Mouse (Mus musculus) gastrocnemius, adult 2 months (tissue): ENCODE data around the gene Grb2. TPM values are rescaled to one million over a fixed set of nuclear protein-coding genes. Genes with fewer than 3 reads are reported as not detected.

Experiments used
- DNase-seq: peaks from one replicate; pipeline ENCODE4 v3.0.0; 2022
- H3K27ac ChIP-seq: fragments of 200-600 bp; 2 replicates; pipeline ENCODE4 v1.8.1; 2022; ENCODE audit warnings: mild to moderate bottlenecking
- H3K4me3 ChIP-seq: fragments of 200-600 bp; 2 replicates; pipeline ENCODE4 v1.8.1; 2022; ENCODE audit warnings: mild to moderate bottlenecking, moderate library complexity
- CTCF ChIP-seq: fragments of 200-600 bp; IDR thresholded peaks from 2 replicates; pipeline ENCODE4 v1.8.1; 2022; ENCODE audit warnings: antibody characterized with exemption, mild to moderate bottlenecking, moderate library complexity
- intact Hi-C: fragments of 180-260 bp; cut with DNase I; formaldehyde crosslinking; loops from one replicate; pipeline ENCODE4 v1.15.1; 2025
- long read RNA-seq, 2 experiments: library from polyadenylated mRNA; stranded (forward); transcript quantifications; one replicate each; pipeline ENCODE4 v2.0.0; 2021
- total RNA-seq, 2 experiments: library from RNA; stranded (reverse); gene quantifications; 2 replicates each; pipeline ENCODE4 v1.2.3; 2021

Grb2 gene
- total RNA-seq, result 10 to 100 TPM; 60.3 to 74.7 TPM
- long read RNA-seq, experiment 1, transcript Grb2-201 (6 exons, 2,709 nt), result major isoform, 31 of 57 reads
- long read RNA-seq, experiment 1, transcript Grb2-203 (5 exons, 2,683 nt), result minor isoform, 10 of 57 reads
- long read RNA-seq, experiment 1, partial matches to known transcripts, result 2 of 57 reads
- long read RNA-seq, experiment 1, other reads (novel, unspliced or antisense), result 14 of 57 reads
- long read RNA-seq, experiment 2, transcript Grb2-203 (5 exons, 2,683 nt), result minor isoform, 9 of 44 reads
- long read RNA-seq, experiment 2, transcript Grb2-201 (6 exons, 2,709 nt), result major isoform, 24 of 44 reads
- long read RNA-seq, experiment 2, partial matches to known transcripts, result 2 of 44 reads
- long read RNA-seq, experiment 2, other reads (novel, unspliced or antisense), result 9 of 44 reads

GRCm38 (mm10) chr11:115708209-115708876 is at the start of gene Grb2:
Grb2 (minus strand) TSS chr11:115708597.
- H3K27ac ChIP-seq, result peak within 1 kb of the TSS; percentile 90
- TF ChIP-seq CTCF, result no peak
- intact Hi-C loops, result no loop called here
- DNase-seq, result peak; percentile 99
- peak within 1 kb of the TSS; percentile 99 for H3K4me3 ChIP-seq

DNA sequence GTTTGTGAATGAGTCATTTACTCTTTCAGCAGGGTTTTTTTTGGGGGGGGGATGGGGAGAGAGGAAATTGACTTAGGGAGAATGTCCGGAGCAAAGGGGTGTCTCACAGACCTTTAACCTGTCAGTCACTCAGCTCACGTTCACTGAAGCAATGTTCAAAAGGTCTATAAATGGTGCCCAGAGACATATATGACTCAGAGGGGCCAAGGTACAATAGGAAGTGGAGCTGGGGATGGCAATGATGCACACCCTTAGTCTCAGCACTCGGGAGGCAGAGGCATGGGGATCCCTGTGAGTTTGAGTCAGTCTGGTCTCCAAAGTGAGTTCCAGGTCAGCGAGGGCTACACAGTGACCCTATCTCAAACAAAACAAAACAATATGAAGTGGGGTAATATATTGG is 45.1 kb upstream of the Grb2 start:
- intact Hi-C loops, result loop anchor here (5.0 kb wide), 1 partner anchor 34 kb away; no protein-coding TSS in a partner anchor
- Histone ChIP-seq H3K4me3 (no peak overlapping the region), H3K27ac (no peak overlapping the region)
- TF ChIP-seq CTCF, result no peak
- DNase-seq, result no peak

- intact Hi-C loops, result loop anchor here (5.0 kb wide), 1 partner anchor 35 kb away; no protein-coding TSS in a partner anchor
- H3K27ac ChIP-seq, result no peak overlapping the region
- H3K4me3 ChIP-seq, result no peak overlapping the region
- TF ChIP-seq CTCF, result no peak
- no peak for DNase-seq
Measured at GRCm38 (mm10) chr11:115752653-115753052, 44.3 kb upstream of the Grb2 start.

DNA sequence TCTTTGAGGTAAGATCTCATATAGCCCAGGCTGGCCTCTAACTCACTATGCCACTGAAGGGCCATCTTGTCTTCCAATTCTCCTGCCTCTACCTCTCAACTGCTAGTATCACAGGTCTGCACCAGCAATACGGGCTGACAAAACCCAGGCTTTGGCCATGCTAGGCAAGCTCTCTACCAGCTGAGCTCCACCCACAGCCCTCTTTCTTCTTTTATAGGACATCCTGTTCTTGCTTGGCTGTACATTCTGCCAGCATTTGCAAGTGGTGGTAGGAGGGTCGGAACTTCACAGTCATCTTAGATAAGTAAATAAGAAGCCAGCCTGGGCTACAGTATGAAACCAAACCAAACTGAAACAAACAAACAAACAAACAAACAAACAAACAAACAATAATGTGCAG is 43.3 kb upstream of the Grb2 start:
- DNase-seq, result no peak
- intact Hi-C loops, result loop anchor here (5.0 kb wide), 1 partner anchor 36 kb away; no protein-coding TSS in a partner anchor

DNA sequence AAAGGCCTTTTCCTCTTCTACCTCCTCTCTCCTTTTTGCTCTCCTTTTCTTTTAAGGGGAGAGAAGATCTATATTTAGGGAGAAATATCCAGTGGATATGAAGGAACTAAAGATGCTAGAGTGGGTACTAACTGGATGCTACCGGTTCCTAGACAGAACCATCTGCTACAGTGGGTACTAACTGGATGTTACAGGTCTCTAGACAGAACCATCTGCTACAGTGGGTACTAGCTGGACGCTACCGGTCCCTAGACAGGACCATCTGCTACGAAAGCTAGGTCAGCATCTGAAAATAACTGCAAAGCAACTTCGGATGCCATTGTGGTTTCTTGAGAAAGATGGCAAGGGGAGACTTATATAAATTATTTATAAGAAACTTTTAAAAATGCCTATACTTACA is 41.4 kb upstream of the Grb2 start:
- no peak for TF ChIP-seq CTCF
- Histone ChIP-seq H3K27ac (no peak overlapping the region), H3K4me3 (no peak overlapping the region)
- intact Hi-C loops, result loop anchor here (5.0 kb wide), 1 partner anchor 37 kb away; no protein-coding TSS in a partner anchor
- no peak for DNase-seq

More for the DNA sequence above, 43.3 kb upstream of the Grb2 start:
- Histone ChIP-seq H3K4me3 (no peak overlapping the region), H3K27ac (no peak overlapping the region)
- no peak for TF ChIP-seq CTCF

- no peak for TF ChIP-seq CTCF
- DNase-seq, result no peak
- Histone ChIP-seq H3K4me3 (no peak overlapping the region), H3K27ac (no peak overlapping the region)
- intact Hi-C loops, result no loop called here
Measured at GRCm38 (mm10) chr11:115747351-115747750, 39.0 kb upstream of the Grb2 start.

GRCm38 (mm10) chr11:115746762-115747161 is 38.4 kb upstream of the Grb2 start:
- H3K27ac ChIP-seq, result no peak overlapping the region
- intact Hi-C loops, result no loop called here
- no peak for DNase-seq
- no peak overlapping the region for H3K4me3 ChIP-seq
- TF ChIP-seq CTCF, result no peak

DNA sequence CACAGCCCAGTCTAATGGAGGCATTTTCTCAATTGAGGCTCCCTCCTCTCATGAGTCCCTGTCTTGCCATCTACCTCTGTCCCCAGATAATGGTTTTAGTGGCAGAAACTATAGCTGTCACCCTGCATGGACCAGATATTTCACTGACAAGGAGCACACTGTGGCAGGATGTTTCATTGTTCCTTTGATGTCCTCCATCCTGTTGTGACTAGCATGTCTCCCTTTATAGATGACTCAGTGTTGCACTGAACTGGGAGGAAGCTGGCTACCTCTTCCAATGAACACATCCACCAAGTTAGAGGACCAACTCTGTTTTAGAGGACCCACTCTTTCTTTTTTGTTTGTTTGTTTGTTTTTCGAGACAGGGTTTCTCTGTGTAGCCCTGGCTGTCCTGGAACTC is 37.7 kb upstream of the Grb2 start:
- Histone ChIP-seq H3K4me3 (no peak overlapping the region), H3K27ac (no peak overlapping the region)
- intact Hi-C loops, result no loop called here
- no peak for DNase-seq
- no peak for TF ChIP-seq CTCF

DNA sequence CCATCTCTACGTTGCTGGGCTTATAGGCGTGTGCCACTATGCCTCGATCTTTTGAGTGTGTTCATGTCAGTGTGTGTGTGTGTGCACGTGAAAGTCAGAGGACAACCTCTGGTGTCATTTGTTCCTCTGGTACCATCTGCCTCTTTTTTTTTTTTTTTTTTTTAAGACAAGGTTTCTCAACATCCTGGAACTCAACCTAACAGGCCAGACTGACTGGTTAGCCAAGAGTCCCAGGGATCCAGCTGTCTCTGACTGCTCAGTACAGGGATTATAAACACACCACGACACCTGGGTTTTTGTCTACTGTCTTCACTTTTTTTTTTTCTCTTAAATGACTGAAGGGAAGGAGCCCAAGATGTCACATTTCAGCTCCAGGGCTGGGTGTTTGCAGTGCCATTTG is 36.0 kb upstream of the Grb2 start:
- no peak for DNase-seq
- H3K27ac ChIP-seq, result no peak overlapping the region
- H3K4me3 ChIP-seq, result no peak overlapping the region
- intact Hi-C loops, result no loop called here
- no peak for TF ChIP-seq CTCF

DNA sequence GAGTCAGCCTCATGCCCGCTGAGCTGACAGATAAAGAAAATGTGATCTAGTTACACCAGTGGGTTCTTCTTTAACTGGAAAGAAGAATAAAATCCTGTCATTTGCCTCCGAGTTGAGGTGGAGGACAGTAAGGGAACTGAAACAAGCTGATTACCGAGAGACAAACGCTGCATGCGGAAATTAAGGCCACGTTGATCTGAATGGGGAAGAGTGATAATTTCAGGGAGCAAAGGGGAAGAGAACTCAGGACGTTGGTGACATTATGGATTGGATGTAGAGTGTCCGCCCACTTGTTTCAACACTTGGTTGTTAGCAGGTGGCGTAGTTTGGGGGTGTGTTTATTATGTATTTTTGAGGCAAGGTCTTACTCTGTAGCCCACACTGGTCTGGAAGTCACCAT is 34.5 kb upstream of the Grb2 start:
- no peak overlapping the region for H3K4me3 ChIP-seq
- intact Hi-C loops, result no loop called here
- TF ChIP-seq CTCF, result no peak
- DNase-seq, result no peak
- no peak overlapping the region for H3K27ac ChIP-seq

GRCm38 (mm10) chr11:115741070-115741469 is 32.7 kb upstream of the Grb2 start:
- TF ChIP-seq CTCF, result no peak
- DNase-seq, result no peak
- no peak overlapping the region for H3K27ac ChIP-seq
- H3K4me3 ChIP-seq, result no peak overlapping the region
- intact Hi-C loops, result no loop called here

GRCm38 (mm10) chr11:115738275-115738885 is 30.0 kb upstream of the Grb2 start:
- H3K27ac ChIP-seq, result peak overlapping the region; percentile 12; the same call in 1 of the 2 replicates
- no peak overlapping the region for H3K4me3 ChIP-seq
- no peak for TF ChIP-seq CTCF
- no peak for DNase-seq
- intact Hi-C loops, result no loop called here
